Mouse (Mus musculus) E14TG2a.4 (cell line): Measurements from ENCODE around the gene Psd.

Experiments
- CTCF ChIP-seq: conservative IDR thresholded peaks from 2 replicates; pipeline ENCODE4 v1.5.1; 2014; ENCODE audit warnings: low read length
- POU5F1 ChIP-seq: IDR thresholded peaks from 2 replicates; pipeline ENCODE4 v1.6.1; 2014; ENCODE audit warnings: low read length, borderline replicate concordance

- TF ChIP-seq CTCF (no peak), POU5F1 (no peak)
These were observed 4.4 kb upstream of the Psd start for GRCm38 (mm10) chr19:46331326-46331725.
